Mouse (Mus musculus): ENCODE data around the gene Olfr1028. TPM values are rescaled to one million over a fixed set of nuclear protein-coding genes. Genes with fewer than 3 reads are reported as not detected.

Olfr1028 gene
- polyA plus RNA-seq (2015; fragmentation: Nextera tagmentation; extraction: Ambion mirVana), result not detected in 2 replicates

DNA sequence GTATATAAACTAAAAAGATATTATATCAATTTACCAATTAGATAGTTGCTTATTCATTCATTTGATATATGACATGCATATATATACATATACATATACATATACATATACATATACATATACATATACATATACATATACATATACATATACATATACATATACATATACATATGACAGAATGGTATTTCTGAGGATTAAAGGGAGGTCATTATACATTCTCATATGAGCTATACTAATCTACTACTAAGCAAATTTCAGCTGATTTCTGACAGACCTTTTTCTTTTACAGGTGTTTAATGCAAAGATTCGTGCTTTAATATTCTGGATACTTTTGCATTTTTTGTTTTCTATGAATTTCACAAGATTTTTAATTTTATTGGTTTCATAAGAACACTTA is at the start of gene Olfr1028:
Olfr1028 (plus strand) TSS at position 301 of the 400 bp plus-strand sequence.
- ATAC-seq (ENCODE audit: insufficient read depth), result no peak
- Histone ChIP-seq H3K4me1 (replicated peaks) (no peaks in the 10 kb centered on the region), H3K4me3 (replicated peaks) (no peak within 1 kb of the TSS), H3K9me3 (replicated peaks) (no peaks in the 10 kb centered on the region), H3K4me2 (no peak within 1 kb of the TSS), H3K36me3 (replicated peaks) (no peaks in the 10 kb centered on the region), H3K27me3 (no peaks in the 10 kb centered on the region), H3K9ac (no peak within 1 kb of the TSS), H3K27ac (replicated peaks) (no peak within 1 kb of the TSS)
- 33% methylated on average over 1 of the region's 1 CpGs for WGBS (ENCODE audit: insufficient replicate concordance)

DNA sequence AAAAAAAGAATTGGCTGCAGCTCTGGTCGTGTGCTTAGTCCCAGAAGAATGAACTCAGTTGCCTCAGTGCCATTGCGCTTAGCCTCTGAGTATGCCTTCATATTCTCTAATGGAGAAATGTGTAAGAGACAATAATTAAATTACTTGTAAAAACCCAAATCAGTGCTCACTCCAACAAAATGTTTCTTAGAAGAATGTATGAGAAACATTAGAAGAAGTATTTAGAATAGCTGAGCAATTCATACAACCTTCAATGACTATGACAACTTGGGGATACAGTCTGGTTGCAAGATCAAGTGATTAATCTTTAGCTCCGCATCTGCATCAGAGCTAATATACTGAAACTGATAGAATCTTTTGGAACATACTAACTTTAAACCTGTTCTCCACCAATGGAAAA is 45.3 kb upstream of the Olfr1028 start, which contains the start of gene Olfr1024:
Olfr1024 (minus strand) TSS at position 101 of the 400 bp plus-strand sequence.
- no peak within 1 kb of the TSS for H3K27ac ChIP-seq (replicated peaks)
- no peak for ATAC-seq (ENCODE audit: insufficient read depth)
- H3K4me3 ChIP-seq (replicated peaks), result no peak within 1 kb of the TSS
- H3K4me1 ChIP-seq (replicated peaks), result no peaks in the 10 kb centered on the region
- WGBS (ENCODE audit: insufficient replicate concordance), result 61% methylated on average over 3 of the region's 3 CpGs
- H3K9me3 ChIP-seq (replicated peaks), result no peaks in the 10 kb centered on the region
- H3K9ac ChIP-seq, result no peak within 1 kb of the TSS
- no peak within 1 kb of the TSS for H3K4me2 ChIP-seq
- no peaks in the 10 kb centered on the region for H3K36me3 ChIP-seq (replicated peaks)
- H3K27me3 ChIP-seq, result no peaks in the 10 kb centered on the region

DNA sequence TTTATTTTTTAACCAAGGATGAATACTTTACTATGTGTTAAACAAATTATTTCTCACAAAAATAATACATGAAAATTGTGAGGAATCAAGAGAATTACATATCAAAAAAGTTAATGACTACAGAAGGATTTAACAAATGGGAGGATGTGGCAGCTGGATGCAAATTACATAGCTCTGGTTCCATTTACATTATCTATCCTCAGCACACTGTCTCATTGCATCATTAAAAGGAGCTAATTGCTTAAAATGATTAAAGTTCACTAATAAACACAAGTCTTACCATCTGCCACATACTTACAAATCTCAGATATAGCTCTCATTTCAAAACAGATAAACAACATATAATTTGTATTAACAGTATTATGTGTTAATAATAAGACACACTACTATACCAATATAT is 37.0 kb upstream of the Olfr1028 start:
- Histone ChIP-seq H3K4me1 (replicated peaks) (no peaks in the 10 kb centered on the region), H3K4me2 (no peak overlapping the region), H3K27ac (replicated peaks) (no peak overlapping the region), H3K9ac (no peak overlapping the region), H3K4me3 (replicated peaks) (no peak overlapping the region), H3K36me3 (replicated peaks) (no peaks in the 10 kb centered on the region), H3K27me3 (no peaks in the 10 kb centered on the region), H3K9me3 (replicated peaks) (no peaks in the 10 kb centered on the region)
- no peak for ATAC-seq (ENCODE audit: insufficient read depth)

DNA sequence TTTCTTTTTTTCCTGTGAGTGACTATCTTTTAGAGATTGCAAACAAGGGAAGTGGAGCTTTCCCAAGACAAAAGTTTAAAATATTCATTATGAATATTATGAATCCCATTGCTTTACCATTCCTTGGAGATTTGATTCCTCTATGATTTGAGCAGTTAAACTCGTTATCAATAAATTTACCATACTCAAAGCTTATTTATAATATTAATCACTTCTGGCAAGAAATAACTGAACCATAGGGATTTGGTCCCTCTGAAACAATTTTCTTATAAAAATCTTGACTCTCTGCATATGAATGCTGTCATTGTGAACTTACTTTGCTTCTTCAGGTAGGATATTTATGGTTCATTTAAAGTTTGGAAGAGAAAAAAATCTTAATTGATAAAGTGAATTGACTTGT is 35.3 kb upstream of the Olfr1028 start, which contains the start of gene Olfr1025-ps1:
Olfr1025-ps1 (plus strand) TSS at position 301 of the 400 bp plus-strand sequence.
- no peak within 1 kb of the TSS for H3K9ac ChIP-seq
- no peak within 1 kb of the TSS for H3K4me3 ChIP-seq (replicated peaks)
- H3K4me1 ChIP-seq (replicated peaks), result no peaks in the 10 kb centered on the region
- no peaks in the 10 kb centered on the region for H3K36me3 ChIP-seq (replicated peaks)
- no peak within 1 kb of the TSS for H3K27ac ChIP-seq (replicated peaks)
- 23% methylated on average over 1 of the region's 1 CpGs for WGBS (ENCODE audit: insufficient replicate concordance)
- H3K27me3 ChIP-seq, result no peaks in the 10 kb centered on the region
- ATAC-seq (ENCODE audit: insufficient read depth), result no peak
- no peaks in the 10 kb centered on the region for H3K9me3 ChIP-seq (replicated peaks)
- no peak within 1 kb of the TSS for H3K4me2 ChIP-seq

DNA sequence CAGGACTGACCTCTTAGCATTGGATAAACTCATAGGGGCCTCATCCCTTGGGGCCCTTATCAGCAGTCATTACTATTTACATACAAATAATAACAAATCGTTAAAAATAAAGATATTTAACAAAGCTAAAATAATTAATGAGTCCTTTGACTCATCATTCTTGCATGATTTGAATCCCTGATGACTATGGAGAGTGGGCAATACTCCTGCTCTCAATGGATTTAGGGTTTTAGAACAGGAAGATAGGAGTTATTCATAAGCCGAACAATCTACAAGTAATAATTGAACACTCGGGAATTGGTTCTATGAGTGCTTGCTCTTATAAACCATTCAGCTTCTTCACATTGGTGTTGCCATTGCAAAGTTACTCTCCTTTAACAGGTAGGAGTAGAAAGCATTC is 29.0 kb upstream of the Olfr1028 start, which contains the start of gene Olfr1026:
Olfr1026 (plus strand) TSS at position 301 of the 400 bp plus-strand sequence.
- Histone ChIP-seq H3K4me1 (replicated peaks) (no peaks in the 10 kb centered on the region), H3K4me2 (no peak within 1 kb of the TSS), H3K27me3 (no peaks in the 10 kb centered on the region), H3K27ac (replicated peaks) (no peak within 1 kb of the TSS), H3K9ac (no peak within 1 kb of the TSS), H3K9me3 (replicated peaks) (no peaks in the 10 kb centered on the region), H3K4me3 (replicated peaks) (no peak within 1 kb of the TSS), H3K36me3 (replicated peaks) (no peaks in the 10 kb centered on the region)
- 66% methylated on average over 3 of the region's 3 CpGs for WGBS (ENCODE audit: insufficient replicate concordance)
- ATAC-seq (ENCODE audit: insufficient read depth), result no peak

DNA sequence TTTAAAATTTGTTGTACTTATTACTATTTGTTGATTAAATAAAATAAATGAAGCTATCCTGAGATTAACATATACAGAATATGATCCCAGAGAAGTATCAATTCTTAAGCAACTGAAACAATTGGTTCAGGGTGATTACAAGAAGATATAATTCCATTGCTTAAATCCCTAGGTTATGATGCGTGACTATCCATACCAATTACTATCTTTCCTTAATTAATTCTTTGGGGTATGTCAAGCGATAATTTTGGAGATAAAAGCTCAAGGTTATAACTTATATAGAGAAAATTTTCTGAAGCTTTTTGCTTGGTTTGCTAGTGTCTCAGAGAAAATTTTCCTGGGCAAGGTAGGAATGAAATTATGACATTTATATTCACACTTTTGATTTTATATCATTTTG is 23.4 kb downstream of the Olfr1028 start, which contains the start of gene Olfr1029:
Olfr1029 (plus strand) TSS at position 301 of the 400 bp plus-strand sequence.
- no peaks in the 10 kb centered on the region for H3K36me3 ChIP-seq (replicated peaks)
- H3K4me3 ChIP-seq (replicated peaks), result no peak within 1 kb of the TSS
- 69% methylated on average over 2 of the region's 2 CpGs for WGBS (ENCODE audit: insufficient replicate concordance)

DNA sequence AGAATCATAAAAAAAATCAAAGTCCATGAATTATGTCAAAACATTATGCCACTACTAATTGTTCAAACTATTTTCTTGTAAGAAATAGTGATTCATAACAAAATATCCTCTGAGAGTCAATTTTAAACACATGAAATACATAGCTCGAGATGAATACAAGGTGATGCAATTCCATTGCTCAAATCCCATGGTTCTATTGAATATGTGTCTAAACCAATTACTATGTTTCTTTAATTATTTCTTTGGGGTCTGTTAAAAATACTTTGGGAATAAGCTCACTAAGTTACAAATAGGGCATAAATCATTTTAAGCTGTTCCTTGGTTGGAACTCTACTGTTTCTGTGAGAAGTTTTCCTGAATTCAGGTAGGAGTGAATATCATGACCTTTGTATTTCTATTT is 28.7 kb downstream of the Olfr1028 start, which contains the start of gene Olfr1030:
Olfr1030 (plus strand) TSS at position 301 of the 400 bp plus-strand sequence.
- Histone ChIP-seq H3K36me3 (replicated peaks) (no peaks in the 10 kb centered on the region), H3K9ac (no peak within 1 kb of the TSS), H3K4me3 (replicated peaks) (no peak within 1 kb of the TSS), H3K27ac (replicated peaks) (no peak within 1 kb of the TSS), H3K4me1 (replicated peaks) (no peaks in the 10 kb centered on the region), H3K9me3 (replicated peaks) (no peaks in the 10 kb centered on the region), H3K27me3 (no peaks in the 10 kb centered on the region), H3K4me2 (no peak within 1 kb of the TSS)
- ATAC-seq (ENCODE audit: insufficient read depth), result no peak
- WGBS (ENCODE audit: insufficient replicate concordance), result 57% methylated on average over 1 of the region's 1 CpGs

More for the DNA sequence above, 23.4 kb downstream of the Olfr1028 start, which contains the start of gene Olfr1029:
- H3K9ac ChIP-seq, result no peak within 1 kb of the TSS
- no peaks in the 10 kb centered on the region for H3K4me1 ChIP-seq (replicated peaks)
- H3K27me3 ChIP-seq, result no peaks in the 10 kb centered on the region
- no peak within 1 kb of the TSS for H3K27ac ChIP-seq (replicated peaks)
- no peak for ATAC-seq (ENCODE audit: insufficient read depth)
- no peak within 1 kb of the TSS for H3K4me2 ChIP-seq
- H3K9me3 ChIP-seq (replicated peaks), result no peaks in the 10 kb centered on the region

DNA sequence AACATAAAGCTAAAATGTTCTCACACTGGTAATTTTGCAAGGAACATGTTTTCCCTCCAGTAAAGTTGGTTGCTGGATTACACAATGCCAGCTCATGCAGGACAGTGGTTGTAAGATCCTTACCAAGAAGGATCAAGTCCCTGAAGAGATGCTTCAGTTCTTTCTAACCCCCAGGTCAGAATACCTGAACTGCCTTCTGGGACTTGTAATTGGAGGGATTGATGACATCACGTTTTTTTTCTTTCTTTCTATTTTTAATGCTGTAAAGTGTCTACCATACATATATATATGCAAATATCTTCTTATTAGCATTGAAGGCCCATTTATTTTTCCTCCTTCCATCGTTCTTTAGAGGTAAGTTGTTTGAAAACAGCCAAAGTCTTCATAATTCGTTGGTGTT is 39.8 kb downstream of the Olfr1028 start, which contains the start of gene Olfr1031:
Olfr1031 (plus strand) TSS at position 301 of the 400 bp plus-strand sequence.
- Histone ChIP-seq H3K9me3 (replicated peaks) (no peaks in the 10 kb centered on the region), H3K4me2 (no peak within 1 kb of the TSS), H3K36me3 (replicated peaks) (no peaks in the 10 kb centered on the region), H3K4me1 (replicated peaks) (no peaks in the 10 kb centered on the region), H3K27me3 (no peaks in the 10 kb centered on the region), H3K27ac (replicated peaks) (no peak within 1 kb of the TSS), H3K9ac (no peak within 1 kb of the TSS), H3K4me3 (replicated peaks) (no peak within 1 kb of the TSS)
- WGBS (ENCODE audit: insufficient replicate concordance), result 23% methylated on average over 3 of the region's 3 CpGs
- no peak for ATAC-seq (ENCODE audit: insufficient read depth)

Other genes starting within 250 kb of the Olfr1028 start
- not detected in 2 replicates for gene Olfr1009, start 235.0 kb upstream of the Olfr1028 start, polyA plus RNA-seq (2015; fragmentation: Nextera tagmentation; extraction: Ambion mirVana)
- gene Olfr1012, start 187.7 kb upstream of the Olfr1028 start, polyA plus RNA-seq (2015; fragmentation: Nextera tagmentation; extraction: Ambion mirVana), result not detected in 2 replicates
- not detected in 2 replicates for gene Olfr1013, start 183.3 kb upstream of the Olfr1028 start, polyA plus RNA-seq (2015; fragmentation: Nextera tagmentation; extraction: Ambion mirVana)
- not detected in 2 replicates for gene Olfr1014, start 177.7 kb upstream of the Olfr1028 start, polyA plus RNA-seq (2015; fragmentation: Nextera tagmentation; extraction: Ambion mirVana)
- not detected in 2 replicates for gene Olfr1015, start 168.4 kb upstream of the Olfr1028 start, polyA plus RNA-seq (2015; fragmentation: Nextera tagmentation; extraction: Ambion mirVana)
- gene Olfr1016, start 147.9 kb upstream of the Olfr1028 start, polyA plus RNA-seq (2015; fragmentation: Nextera tagmentation; extraction: Ambion mirVana), result not detected in 2 replicates
- not detected in 2 replicates for gene Olfr1018, start 132.0 kb upstream of the Olfr1028 start, polyA plus RNA-seq (2015; fragmentation: Nextera tagmentation; extraction: Ambion mirVana)
- not detected in 2 replicates for gene Olfr1019, start 105.0 kb upstream of the Olfr1028 start, polyA plus RNA-seq (2015; fragmentation: Nextera tagmentation; extraction: Ambion mirVana)
- gene Olfr1020, start 103.4 kb upstream of the Olfr1028 start, polyA plus RNA-seq (2015; fragmentation: Nextera tagmentation; extraction: Ambion mirVana), result not detected in 2 replicates
- not detected in 2 replicates for gene Olfr1022, start 81.8 kb upstream of the Olfr1028 start, polyA plus RNA-seq (2015; fragmentation: Nextera tagmentation; extraction: Ambion mirVana)
- not detected in 2 replicates for gene Olfr1023, start 64.8 kb upstream of the Olfr1028 start, polyA plus RNA-seq (2015; fragmentation: Nextera tagmentation; extraction: Ambion mirVana)
- not detected in 2 replicates for gene Olfr1024, start 45.4 kb upstream of the Olfr1028 start, polyA plus RNA-seq (2015; fragmentation: Nextera tagmentation; extraction: Ambion mirVana)
- not detected in 2 replicates for gene Olfr1025-ps1, start 35.2 kb upstream of the Olfr1028 start, polyA plus RNA-seq (2015; fragmentation: Nextera tagmentation; extraction: Ambion mirVana)
- not detected in 2 replicates for gene Olfr1026, start 28.9 kb upstream of the Olfr1028 start, polyA plus RNA-seq (2015; fragmentation: Nextera tagmentation; extraction: Ambion mirVana)
- gene Olfr1029, start 23.5 kb downstream of the Olfr1028 start, polyA plus RNA-seq (2015; fragmentation: Nextera tagmentation; extraction: Ambion mirVana), result not detected in 2 replicates
- not detected in 2 replicates for gene Olfr1030, start 28.8 kb downstream of the Olfr1028 start, polyA plus RNA-seq (2015; fragmentation: Nextera tagmentation; extraction: Ambion mirVana)
- gene Olfr1031, start 39.9 kb downstream of the Olfr1028 start, polyA plus RNA-seq (2015; fragmentation: Nextera tagmentation; extraction: Ambion mirVana), result not detected in 2 replicates
- not detected in 2 replicates for gene Olfr1032, start 55.1 kb downstream of the Olfr1028 start, polyA plus RNA-seq (2015; fragmentation: Nextera tagmentation; extraction: Ambion mirVana)
- gene Olfr1033, start 70.2 kb downstream of the Olfr1028 start, polyA plus RNA-seq (2015; fragmentation: Nextera tagmentation; extraction: Ambion mirVana), result 0.98 and 1.3 TPM in 2 replicates
- gene Olfr1034, start 95.4 kb downstream of the Olfr1028 start, polyA plus RNA-seq (2015; fragmentation: Nextera tagmentation; extraction: Ambion mirVana), result 0.05 TPM in 2 replicates
- not detected in 2 replicates for gene Olfr1036, start 123.6 kb downstream of the Olfr1028 start, polyA plus RNA-seq (2015; fragmentation: Nextera tagmentation; extraction: Ambion mirVana)
- not detected in 2 replicates for gene Olfr1037, start 136.9 kb downstream of the Olfr1028 start, polyA plus RNA-seq (2015; fragmentation: Nextera tagmentation; extraction: Ambion mirVana)
- not detected in 2 replicates for gene Olfr1039, start 185.5 kb downstream of the Olfr1028 start, polyA plus RNA-seq (2015; fragmentation: Nextera tagmentation; extraction: Ambion mirVana)
- not detected in 2 replicates for gene Olfr1040, start 196.3 kb downstream of the Olfr1028 start, polyA plus RNA-seq (2015; fragmentation: Nextera tagmentation; extraction: Ambion mirVana)
- gene Olfr1042, start 211.4 kb downstream of the Olfr1028 start, polyA plus RNA-seq (2015; fragmentation: Nextera tagmentation; extraction: Ambion mirVana), result not detected in 2 replicates
- not detected in 2 replicates for gene Olfr1043, start 217.1 kb downstream of the Olfr1028 start, polyA plus RNA-seq (2015; fragmentation: Nextera tagmentation; extraction: Ambion mirVana)
- not detected in 2 replicates for gene Olfr1044, start 227.4 kb downstream of the Olfr1028 start, polyA plus RNA-seq (2015; fragmentation: Nextera tagmentation; extraction: Ambion mirVana)
- not detected in 2 replicates for gene Olfr52, start 235.2 kb downstream of the Olfr1028 start, polyA plus RNA-seq (2015; fragmentation: Nextera tagmentation; extraction: Ambion mirVana)